Mouse (Mus musculus): Measurements from ENCODE around the gene Klf13.

DNA sequence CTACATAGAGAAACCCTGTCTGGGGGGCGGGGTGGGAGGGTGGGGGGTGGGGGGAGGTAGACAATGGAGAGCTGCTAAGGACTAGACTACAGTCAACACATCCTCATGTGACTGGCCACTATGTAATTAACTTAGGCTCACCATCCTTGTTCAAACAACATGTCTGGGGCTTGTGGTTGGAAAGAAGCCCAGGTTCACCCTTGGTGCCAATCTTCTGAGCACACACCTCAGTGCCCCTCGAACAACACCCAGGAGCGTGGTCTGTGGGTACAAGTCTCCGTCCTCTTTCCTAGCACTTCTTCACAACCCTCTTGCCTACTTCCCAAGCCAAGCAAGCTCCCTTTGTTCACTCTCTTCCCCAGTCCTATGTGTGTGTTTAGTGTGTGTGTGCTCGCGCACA lies 11.6 kb downstream of the Klf13 start:
- TF ChIP-seq CTCF (IDR thresholded peaks at IDR 0.05; ENCODE audit: insufficient read depth, low read length) (no peak), POLR2A (IDR thresholded peaks at IDR 0.05; ENCODE audit: borderline replicate concordance, extremely low read depth, low read depth, low read length) (no peak)

Data from lung, adult 2 months (tissue).